Mouse (Mus musculus) gastrocnemius, postnatal 25 days (tissue): ENCODE data around the gene Mamdc4. TPM values are rescaled to one million over a fixed set of nuclear protein-coding genes. Genes with fewer than 3 reads are reported as not detected.

Source experiments
- DNase-seq: peaks from one replicate; pipeline ENCODE4 v3.0.0; 2022
- total RNA-seq, 2 experiments: library from RNA; stranded (reverse); gene quantifications; 1 replicate in 1 of 2; 2 replicates in 1 of 2; pipeline ENCODE4 v1.2.3; 2021

Mamdc4 gene
- total RNA-seq, 2 experiments from 2014 or later = 1.7 to 3.2 TPM

DNA sequence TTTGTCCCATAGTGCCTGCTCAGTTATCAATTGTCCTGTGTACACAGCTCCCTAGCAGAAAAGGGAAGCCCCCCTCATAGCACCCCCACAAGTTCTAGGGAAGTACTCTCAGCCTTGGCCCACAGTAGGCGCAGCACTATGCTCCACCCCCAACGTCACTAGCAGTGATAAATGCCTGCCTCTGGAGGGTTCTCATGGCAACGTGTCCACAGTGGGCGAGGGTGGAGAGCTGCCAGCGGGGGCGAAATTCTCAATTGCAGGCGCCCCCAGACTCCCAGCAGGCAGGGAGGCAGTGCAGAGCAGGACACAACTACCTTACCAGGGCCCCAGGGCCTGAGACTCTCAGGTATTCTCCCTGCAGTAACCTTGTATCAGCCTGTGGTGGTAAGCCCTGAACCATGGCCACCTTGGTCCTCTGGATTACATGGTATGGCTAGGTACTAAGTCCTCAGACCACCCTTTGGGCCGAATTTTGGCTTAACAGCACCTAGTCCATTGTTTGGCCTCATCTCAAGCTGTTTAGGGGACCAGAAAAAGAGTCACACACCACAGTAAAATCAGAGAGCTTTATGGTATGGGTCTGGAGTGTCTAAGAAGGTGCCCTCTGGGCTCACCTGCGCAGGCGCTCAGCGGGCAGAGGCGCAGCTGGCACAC lies 7.9 kb upstream of the Mamdc4 start:
- DNase-seq = no peak

GRCm38 (mm10) chr2:25581901-25582301 lies 7.3 kb upstream of the Mamdc4 start:
- no peak for DNase-seq

- DNase-seq = no peak
Measured at GRCm38 (mm10) chr2:25581294-25581864, 6.7 kb upstream of the Mamdc4 start, which contains the start of gene Ajm1. TSS of gene Ajm1 (minus strand) at chr2:25581757.

DNA sequence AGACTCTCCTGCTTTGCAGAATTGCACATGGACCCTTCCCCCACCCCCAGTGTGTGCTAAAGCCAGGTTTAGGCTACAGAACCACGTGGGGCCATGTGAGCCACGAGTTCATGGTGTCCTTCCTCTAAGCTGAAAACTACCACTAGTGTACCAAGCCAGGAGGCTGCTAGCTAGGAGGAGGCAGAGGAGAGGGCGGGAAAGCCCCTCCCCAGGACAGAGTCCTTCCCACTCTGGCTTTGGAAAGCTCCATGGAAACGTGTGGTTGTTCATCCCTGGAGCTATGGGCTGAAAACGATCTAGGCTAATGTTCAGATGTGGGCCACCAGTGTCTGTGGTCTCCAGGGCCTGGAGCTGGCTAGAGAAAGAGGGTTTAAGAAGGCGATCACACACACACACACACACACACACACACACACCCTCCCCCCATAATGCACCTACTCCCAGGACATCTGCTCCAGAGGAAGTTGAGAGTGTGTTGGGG lies 6.0 kb upstream of the Mamdc4 start:
- no peak for DNase-seq

- DNase-seq = no peak
Measured at GRCm38 (mm10) chr2:25579737-25580460, 5.3 kb upstream of the Mamdc4 start.

DNA sequence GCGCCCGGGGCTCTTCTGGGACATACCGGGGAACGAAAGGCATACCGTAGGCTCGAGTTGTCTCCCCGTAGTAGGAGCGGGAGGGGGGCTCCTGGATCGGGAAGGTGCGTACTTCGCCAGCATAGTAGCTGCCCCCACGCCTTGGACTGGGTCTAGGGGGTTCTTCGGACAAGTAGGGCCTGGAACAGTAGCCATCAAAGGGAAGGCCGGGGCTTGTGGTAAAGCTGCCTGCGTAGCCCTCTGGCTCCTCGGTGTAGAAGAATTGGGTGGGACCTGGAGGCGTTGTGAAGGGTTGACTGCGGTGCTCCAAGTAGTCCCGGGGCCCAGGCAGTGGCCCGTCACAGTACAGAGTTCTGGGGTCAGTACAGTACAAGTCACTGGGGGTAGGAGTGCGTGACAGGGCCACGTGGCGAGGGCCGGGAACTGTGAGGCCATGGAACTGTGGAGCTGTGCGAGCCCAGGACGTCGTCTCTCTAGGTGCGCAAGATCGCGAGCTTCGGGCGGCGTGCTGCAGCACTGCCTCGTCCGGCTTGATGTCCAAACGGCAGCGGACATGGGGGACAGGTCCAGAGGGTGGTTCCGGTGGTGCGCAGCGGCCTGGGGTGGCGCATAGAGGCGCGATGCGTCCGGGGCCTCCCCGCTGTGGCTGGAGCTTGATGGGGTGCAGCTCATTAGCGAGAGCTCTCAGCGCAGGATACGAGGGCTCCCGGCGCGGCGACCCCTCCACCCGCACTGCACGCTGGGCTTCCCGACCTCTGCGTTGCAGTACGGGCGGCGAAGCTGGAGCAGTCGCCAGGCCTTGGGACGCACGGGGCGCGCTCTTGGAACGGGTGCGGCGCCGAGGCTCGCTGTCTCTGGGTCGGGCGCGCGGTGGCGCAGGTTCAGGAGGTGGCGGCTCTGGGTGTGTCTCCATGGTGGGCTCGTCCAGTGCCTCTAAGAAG lies 4.4 kb upstream of the Mamdc4 start:
- DNase-seq = no peak

- no peak for DNase-seq
Measured at GRCm38 (mm10) chr2:25577951-25578795, 3.5 kb upstream of the Mamdc4 start.

DNA sequence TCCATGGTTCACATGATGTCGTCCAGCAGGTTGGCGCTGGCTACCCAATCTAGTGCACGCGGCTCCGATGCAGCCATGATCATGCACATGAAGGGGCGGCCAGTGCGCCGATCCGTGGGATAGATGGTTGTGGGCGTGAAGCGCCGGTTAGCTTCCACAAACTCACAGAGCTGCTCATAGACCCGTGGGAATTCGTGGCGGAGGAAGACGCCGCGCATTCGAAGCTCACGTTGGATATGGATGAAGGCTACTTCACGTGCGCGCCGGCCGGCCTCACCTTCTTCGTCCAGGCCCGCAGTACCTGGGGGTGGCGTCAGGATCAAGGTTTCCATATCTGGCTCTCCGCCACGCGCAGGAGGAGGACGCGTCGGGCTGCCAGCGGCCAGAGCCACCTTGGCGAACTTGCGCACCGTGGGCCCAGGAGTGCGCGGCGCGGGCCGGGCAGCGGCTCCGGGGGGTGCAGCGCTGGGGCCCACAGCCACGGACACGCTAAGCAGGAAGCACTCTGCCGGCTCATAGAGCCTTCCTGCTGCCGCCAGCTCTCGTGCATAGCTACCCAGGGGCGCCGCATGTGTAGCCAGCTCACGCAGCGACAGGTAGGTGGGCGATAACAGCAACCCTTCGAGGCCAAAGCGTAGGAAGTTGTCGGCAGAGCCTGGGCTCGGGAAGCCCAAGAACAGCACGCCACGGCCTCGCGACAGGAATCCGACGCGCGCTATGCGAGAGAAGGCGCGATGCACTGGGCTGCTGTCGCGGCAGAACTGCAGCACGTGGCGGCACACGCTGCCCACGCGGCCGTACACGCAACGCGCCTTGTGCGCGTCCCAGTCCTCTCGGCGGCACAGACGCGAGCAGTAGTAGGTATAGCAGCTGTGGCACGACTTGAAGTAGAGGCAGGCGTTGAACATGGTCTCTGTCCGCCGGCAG lies 2.6 kb upstream of the Mamdc4 start:
- DNase-seq = no peak

DNA sequence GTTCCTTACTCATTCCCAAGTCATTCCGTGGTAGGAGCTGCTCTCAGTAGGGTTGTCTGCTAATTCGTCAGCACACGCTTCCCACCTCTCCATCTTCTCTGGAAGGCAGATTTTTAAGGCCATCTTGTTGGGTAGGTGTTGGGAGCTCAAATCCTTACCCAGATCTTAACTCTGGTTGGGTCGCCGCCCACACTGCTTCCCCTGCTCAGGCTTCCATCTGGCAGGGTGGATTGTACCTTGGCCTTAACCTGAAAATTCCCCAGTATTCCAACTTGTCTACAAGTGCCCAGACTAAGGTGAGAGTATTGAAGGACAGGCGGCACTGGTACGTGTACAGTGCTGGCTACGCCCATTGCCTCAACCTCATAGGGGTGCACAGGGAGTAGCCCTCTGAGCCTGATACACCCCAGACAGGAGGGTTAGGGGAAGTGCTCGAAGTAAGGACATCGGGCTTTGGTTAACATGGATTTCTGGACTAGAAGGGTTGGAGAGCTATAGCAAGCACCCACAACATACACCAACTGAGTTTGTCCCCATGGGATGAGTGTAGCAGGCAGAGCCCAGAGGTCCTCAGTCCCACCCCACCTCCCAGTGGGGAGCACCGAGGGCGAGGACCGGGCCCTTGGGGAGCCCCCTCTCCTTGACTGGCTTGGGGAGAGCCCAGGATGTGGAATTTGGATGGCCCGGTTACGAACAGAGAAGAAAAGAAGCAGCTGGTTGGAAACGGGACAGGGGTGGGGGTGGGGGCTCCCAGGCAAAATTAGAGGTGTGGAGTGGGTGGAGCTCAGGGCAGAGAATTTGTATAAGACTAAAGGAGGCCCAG lies 1.6 kb upstream of the Mamdc4 start:
- no peak for DNase-seq

- DNase-seq = no peak
Measured at GRCm38 (mm10) chr2:25575432-25576027, 885 bp upstream of the Mamdc4 start.

- DNase-seq = no peak
Measured at GRCm38 (mm10) chr2:25574136-25574535, 509 bp downstream of the Mamdc4 start.

- no peak for DNase-seq
Measured at GRCm38 (mm10) chr2:25573068-25573467, 1.6 kb downstream of the Mamdc4 start.

DNA sequence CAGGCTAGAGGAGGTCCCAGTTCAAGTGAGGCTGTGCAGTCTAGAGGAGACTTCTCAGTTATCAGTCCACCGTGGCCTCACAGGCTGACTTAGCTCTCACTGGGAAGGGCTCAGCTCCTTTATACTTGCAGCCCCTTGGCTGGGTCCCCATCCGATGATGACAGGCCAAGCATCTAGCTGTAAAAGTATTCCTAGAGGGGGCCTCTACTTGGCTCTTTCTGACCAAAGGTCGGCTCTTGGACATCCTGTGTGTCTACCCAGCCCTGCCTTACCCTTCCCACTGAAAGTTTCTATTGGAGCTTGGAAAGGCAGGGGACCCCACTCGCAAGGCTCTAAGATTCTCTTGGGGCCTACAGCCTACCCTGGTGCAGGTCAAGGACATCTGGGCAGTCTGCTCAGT lies 3.4 kb downstream of the Mamdc4 start:
- no peak for DNase-seq

- no peak for DNase-seq
Measured at GRCm38 (mm10) chr2:25569323-25569722, 5.3 kb downstream of the Mamdc4 start.

DNA sequence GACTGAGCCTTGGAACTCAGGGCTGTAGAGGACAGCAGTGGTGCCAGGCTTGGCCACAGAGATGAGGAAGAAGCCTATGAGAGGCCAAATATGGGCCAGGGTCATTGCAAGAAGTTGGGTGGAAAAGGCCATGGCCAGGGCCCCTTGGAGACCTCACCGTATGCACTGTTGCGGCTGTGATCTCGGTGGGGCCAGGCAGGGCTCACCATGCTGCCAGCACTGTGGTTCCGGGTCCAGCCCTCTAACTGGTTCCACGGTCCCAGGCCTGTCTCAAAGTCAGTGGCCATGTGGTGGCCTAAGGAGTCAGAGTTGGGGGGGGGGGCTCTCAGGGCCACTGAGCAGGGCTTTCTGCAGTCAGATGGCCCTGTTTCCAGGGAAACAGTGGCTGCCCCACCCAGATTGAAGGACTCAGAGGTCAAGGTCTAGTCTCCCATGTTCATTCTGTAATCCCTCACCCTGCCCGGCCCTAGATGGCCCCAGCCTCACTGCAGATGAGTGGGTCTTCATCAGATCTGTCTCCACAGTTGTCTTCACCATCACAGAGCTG lies 6.1 kb downstream of the Mamdc4 start:
- no peak for DNase-seq

DNA sequence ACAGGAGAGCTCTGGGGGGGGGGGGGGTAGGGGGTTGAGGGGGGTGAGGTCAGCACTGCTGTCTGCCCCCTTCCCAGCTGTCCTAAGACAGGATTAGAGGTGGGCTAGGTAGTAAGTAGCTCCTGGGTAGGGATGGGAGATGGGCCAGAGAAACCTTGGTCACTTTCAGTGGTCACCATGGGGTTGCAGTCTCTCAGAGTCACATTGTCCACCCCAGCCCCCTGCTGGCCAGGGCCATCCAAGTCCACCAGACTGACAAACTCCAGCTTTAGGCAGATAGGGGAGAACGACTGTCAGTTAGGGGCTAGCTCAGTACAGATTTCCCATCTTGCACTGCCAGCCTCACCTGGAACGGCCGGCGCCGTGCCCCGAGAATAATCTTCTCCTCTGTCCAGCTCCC lies 8.1 kb downstream of the Mamdc4 start:
- no peak for DNase-seq

- DNase-seq = no peak
Measured at GRCm38 (mm10) chr2:25565741-25566140, 8.9 kb downstream of the Mamdc4 start.

- no peak for DNase-seq
Measured at GRCm38 (mm10) chr2:25561946-25562345, 12.7 kb downstream of the Mamdc4 start.
